Mouse (Mus musculus): Measurements from ENCODE around the gene Wnk2. TPM values are rescaled to one million over a fixed set of nuclear protein-coding genes. Genes with fewer than 3 reads are reported as not detected.

The Wnk2 gene
- polyA plus RNA-seq, 1 experiment = not detected

DNA sequence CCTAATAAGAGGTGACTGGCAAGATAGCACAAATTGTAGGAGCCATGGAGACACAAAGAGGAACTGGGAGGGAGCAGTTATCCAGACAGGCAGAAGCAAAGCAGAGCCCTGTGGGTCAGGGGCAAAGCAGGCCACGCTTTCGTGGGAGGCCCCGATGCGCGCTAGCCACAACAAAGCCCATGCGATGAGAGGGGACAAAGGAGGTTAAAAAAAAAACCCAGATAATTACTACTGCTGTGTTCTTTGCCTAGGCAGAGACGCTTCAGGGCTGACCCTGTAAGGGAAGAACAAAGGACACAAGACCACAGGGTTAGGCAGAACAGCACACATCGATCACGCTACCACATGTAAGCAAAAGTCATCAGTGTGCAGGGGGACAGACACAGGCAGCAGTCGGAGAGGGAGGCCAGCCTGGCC is 103.7 kb downstream of the Wnk2 start:
- Histone ChIP-seq H3K4me3 (ENCODE audit: insufficient read depth, low read length) (no peak overlapping the region), H3K27ac (ENCODE audit: insufficient read depth, low read length) (no peak overlapping the region), H3K4me1 (ENCODE audit: control insufficient read depth, insufficient read depth, low read length) (no peaks in the 10 kb centered on the region)
- TF ChIP-seq CTCF (IDR thresholded peaks at IDR 0.05; ENCODE audit: borderline replicate concordance, insufficient read depth, low read length) (no peak), POLR2A (IDR thresholded peaks at IDR 0.05; ENCODE audit: low read depth, low read length) (no peak)

DNA sequence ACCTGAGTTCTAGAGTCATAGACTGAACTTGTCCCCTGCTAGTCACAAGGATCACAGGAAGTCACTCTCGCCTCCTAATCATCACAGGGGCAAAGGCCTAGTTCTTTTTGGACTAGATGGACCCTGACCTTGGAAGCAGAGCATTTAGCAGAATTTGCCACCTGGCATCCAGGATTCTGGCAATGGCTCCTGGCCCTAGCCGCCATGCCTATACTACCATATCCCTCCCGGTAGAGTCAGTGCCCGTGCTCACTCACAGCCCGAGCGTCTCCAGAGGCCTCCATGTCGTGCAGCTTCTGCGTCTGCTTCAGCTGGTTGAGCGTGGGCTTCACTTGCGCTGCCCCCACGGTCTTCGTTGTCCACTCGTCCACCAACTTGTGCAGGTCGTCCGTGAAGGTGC is 105.4 kb downstream of the Wnk2 start:
- H3K4me3 ChIP-seq (ENCODE audit: insufficient read depth, low read length) = no peak overlapping the region
- no peak overlapping the region for H3K27ac ChIP-seq (ENCODE audit: insufficient read depth, low read length)
- TF ChIP-seq CTCF (IDR thresholded peaks at IDR 0.05; ENCODE audit: borderline replicate concordance, insufficient read depth, low read length) = no peak
- TF ChIP-seq POLR2A (IDR thresholded peaks at IDR 0.05; ENCODE audit: low read depth, low read length) = no peak
- no peaks in the 10 kb centered on the region for H3K4me1 ChIP-seq (ENCODE audit: control insufficient read depth, insufficient read depth, low read length)

DNA sequence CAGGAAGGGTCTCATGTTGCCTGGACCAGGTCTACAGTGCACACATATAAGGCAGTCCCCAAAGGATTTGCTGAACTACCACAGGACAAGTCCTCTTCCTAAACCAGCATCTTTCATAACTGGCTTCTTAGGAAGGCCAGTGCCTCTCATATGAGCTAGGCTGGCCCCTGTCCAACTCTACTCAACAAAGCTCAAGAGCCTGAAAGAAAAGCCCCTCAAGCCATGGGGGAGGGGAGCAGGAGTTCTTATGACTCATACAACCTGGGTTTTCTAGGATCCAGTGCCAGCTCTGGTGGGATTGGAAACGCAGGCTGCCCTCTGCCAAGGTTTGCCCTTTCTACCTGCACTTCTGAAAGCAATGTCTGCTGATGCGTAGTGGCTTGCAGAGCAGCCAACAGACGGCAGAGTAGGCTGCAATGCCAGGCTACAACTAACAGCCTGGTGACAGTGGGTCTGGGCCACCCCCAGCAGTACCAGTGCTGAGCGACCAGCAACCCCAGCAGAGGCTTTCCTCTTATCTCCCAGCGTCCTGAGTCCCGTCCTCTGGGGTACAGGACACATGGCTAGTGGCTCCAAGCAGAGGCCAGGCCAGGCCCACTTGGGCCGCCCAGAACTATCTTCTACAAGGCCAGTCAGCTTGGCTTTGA is 110.8 kb downstream of the Wnk2 start:
- no peaks in the 10 kb centered on the region for H3K4me1 ChIP-seq (ENCODE audit: control insufficient read depth, insufficient read depth, low read length)

GRCm38 (mm10) chr13:49036436-49036835 is 111.4 kb downstream of the Wnk2 start:
- TF ChIP-seq POLR2A (IDR thresholded peaks at IDR 0.05; ENCODE audit: low read depth, low read length) (no peak), CTCF (IDR thresholded peaks at IDR 0.05; ENCODE audit: borderline replicate concordance, insufficient read depth, low read length) (no peak)
- Histone ChIP-seq H3K4me3 (ENCODE audit: insufficient read depth, low read length) (no peak overlapping the region), H3K4me1 (ENCODE audit: control insufficient read depth, insufficient read depth, low read length) (no peaks in the 10 kb centered on the region), H3K27ac (ENCODE audit: insufficient read depth, low read length) (no peak overlapping the region)

More for the DNA sequence above, 110.8 kb downstream of the Wnk2 start:
- no peak overlapping the region for H3K4me3 ChIP-seq (ENCODE audit: insufficient read depth, low read length)
- H3K27ac ChIP-seq (ENCODE audit: insufficient read depth, low read length) = no peak overlapping the region
- TF ChIP-seq POLR2A (IDR thresholded peaks at IDR 0.05; ENCODE audit: low read depth, low read length) (no peak), CTCF (IDR thresholded peaks at IDR 0.05; ENCODE audit: borderline replicate concordance, insufficient read depth, low read length) (no peak)

GRCm38 (mm10) chr13:49031029-49031428 is 116.8 kb downstream of the Wnk2 start:
- Histone ChIP-seq H3K4me1 (ENCODE audit: control insufficient read depth, insufficient read depth, low read length) (no peaks in the 10 kb centered on the region), H3K27ac (ENCODE audit: insufficient read depth, low read length) (no peak overlapping the region)
- TF ChIP-seq CTCF (IDR thresholded peaks at IDR 0.05; ENCODE audit: borderline replicate concordance, insufficient read depth, low read length) (no peak), POLR2A (IDR thresholded peaks at IDR 0.05; ENCODE audit: low read depth, low read length) (no peak)

GRCm38 (mm10) chr13:49028757-49029539 is 118.9 kb downstream of the Wnk2 start:
- TF ChIP-seq CTCF (IDR thresholded peaks at IDR 0.05; ENCODE audit: borderline replicate concordance, insufficient read depth, low read length) = no peak
- no peak for TF ChIP-seq POLR2A (IDR thresholded peaks at IDR 0.05; ENCODE audit: low read depth, low read length)

More at GRCm38 (mm10) chr13:49031029-49031428, 116.8 kb downstream of the Wnk2 start:
- no peak overlapping the region for H3K4me3 ChIP-seq (ENCODE audit: insufficient read depth, low read length)

DNA sequence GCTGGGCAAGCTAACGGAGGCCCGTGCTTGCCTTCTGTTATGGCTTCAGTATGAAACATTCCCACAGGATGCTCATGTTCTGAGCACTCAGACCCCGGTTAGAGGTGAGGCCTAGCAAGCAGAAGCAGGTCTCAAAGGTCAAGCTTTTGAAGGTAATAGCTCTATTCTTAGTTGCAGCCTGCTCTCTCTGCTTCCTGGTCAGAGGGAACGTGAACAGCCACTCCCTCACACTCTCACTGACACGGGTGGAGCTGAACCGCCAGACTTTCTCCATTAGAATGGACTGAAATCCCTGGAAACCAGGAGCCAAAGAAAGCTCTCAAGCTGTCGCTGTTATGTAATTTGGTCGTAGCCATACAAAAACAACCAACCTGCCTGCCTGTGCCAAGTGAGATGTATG is 120.8 kb downstream of the Wnk2 start:
- TF ChIP-seq CTCF (IDR thresholded peaks at IDR 0.05; ENCODE audit: borderline replicate concordance, insufficient read depth, low read length) (no peak), POLR2A (IDR thresholded peaks at IDR 0.05; ENCODE audit: low read depth, low read length) (no peak)
- Histone ChIP-seq H3K27ac (ENCODE audit: insufficient read depth, low read length) (no peak overlapping the region), H3K4me3 (ENCODE audit: insufficient read depth, low read length) (no peak overlapping the region), H3K4me1 (ENCODE audit: control insufficient read depth, insufficient read depth, low read length) (no peaks in the 10 kb centered on the region)

More at GRCm38 (mm10) chr13:49028757-49029539, 118.9 kb downstream of the Wnk2 start:
- no peak overlapping the region for H3K4me3 ChIP-seq (ENCODE audit: insufficient read depth, low read length)
- H3K27ac ChIP-seq (ENCODE audit: insufficient read depth, low read length) = no peak overlapping the region
- no peaks in the 10 kb centered on the region for H3K4me1 ChIP-seq (ENCODE audit: control insufficient read depth, insufficient read depth, low read length)

GRCm38 (mm10) chr13:49025521-49025920 is 122.3 kb downstream of the Wnk2 start:
- H3K4me1 ChIP-seq (ENCODE audit: control insufficient read depth, insufficient read depth, low read length) = no peaks in the 10 kb centered on the region
- TF ChIP-seq CTCF (IDR thresholded peaks at IDR 0.05; ENCODE audit: borderline replicate concordance, insufficient read depth, low read length) = no peak
- TF ChIP-seq POLR2A (IDR thresholded peaks at IDR 0.05; ENCODE audit: low read depth, low read length) = no peak
- H3K27ac ChIP-seq (ENCODE audit: insufficient read depth, low read length) = no peak overlapping the region
- no peak overlapping the region for H3K4me3 ChIP-seq (ENCODE audit: insufficient read depth, low read length)

- TF ChIP-seq POLR2A (IDR thresholded peaks at IDR 0.05; ENCODE audit: low read depth, low read length) (no peak), CTCF (IDR thresholded peaks at IDR 0.05; ENCODE audit: borderline replicate concordance, insufficient read depth, low read length) (no peak)
- H3K4me1 ChIP-seq (ENCODE audit: control insufficient read depth, insufficient read depth, low read length) = no peaks in the 10 kb centered on the region
- no peak overlapping the region for H3K4me3 ChIP-seq (ENCODE audit: insufficient read depth, low read length)
- H3K27ac ChIP-seq (ENCODE audit: insufficient read depth, low read length) = no peak overlapping the region
Measured at GRCm38 (mm10) chr13:49024763-49025162, 123.1 kb downstream of the Wnk2 start.

DNA sequence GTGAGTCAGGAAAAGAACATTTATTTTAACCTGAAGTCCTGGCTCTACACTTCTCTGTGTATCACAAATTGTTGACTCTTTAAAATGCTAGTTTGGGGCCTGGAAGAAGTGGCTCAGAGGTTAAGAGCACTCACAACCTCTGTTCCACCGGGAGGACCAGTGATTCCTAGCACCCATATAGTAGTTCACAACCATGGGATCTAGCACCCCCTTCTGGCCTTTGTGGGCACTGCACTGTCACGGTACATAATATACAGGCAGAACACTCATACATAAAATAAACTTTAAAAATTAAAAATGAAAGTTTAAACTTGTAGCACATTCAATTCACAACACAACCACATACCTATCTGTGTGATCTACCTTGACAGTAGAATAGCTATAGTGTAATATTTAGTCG is 126.1 kb downstream of the Wnk2 start:
- TF ChIP-seq CTCF (IDR thresholded peaks at IDR 0.05; ENCODE audit: borderline replicate concordance, insufficient read depth, low read length) (no peak; the same call in 1 of the 2 replicates), POLR2A (IDR thresholded peaks at IDR 0.05; ENCODE audit: low read depth, low read length) (no peak)
- Histone ChIP-seq H3K4me1 (ENCODE audit: control insufficient read depth, insufficient read depth, low read length) (no peaks in the 10 kb centered on the region), H3K27ac (ENCODE audit: insufficient read depth, low read length) (no peak overlapping the region), H3K4me3 (ENCODE audit: insufficient read depth, low read length) (no peak overlapping the region)

Measured in embryonic fibroblast, embryonic 13.5 days (primary cell).